Mouse (Mus musculus) WW6 (cell line): Measurements from ENCODE around the gene Aqp3.

Experiments used
- DNase-seq: peaks from one replicate; pipeline ENCODE4 v3.0.0-alpha.2; 2013; ENCODE audit warnings: low read depth, low spot score

The Aqp3 gene

DNA sequence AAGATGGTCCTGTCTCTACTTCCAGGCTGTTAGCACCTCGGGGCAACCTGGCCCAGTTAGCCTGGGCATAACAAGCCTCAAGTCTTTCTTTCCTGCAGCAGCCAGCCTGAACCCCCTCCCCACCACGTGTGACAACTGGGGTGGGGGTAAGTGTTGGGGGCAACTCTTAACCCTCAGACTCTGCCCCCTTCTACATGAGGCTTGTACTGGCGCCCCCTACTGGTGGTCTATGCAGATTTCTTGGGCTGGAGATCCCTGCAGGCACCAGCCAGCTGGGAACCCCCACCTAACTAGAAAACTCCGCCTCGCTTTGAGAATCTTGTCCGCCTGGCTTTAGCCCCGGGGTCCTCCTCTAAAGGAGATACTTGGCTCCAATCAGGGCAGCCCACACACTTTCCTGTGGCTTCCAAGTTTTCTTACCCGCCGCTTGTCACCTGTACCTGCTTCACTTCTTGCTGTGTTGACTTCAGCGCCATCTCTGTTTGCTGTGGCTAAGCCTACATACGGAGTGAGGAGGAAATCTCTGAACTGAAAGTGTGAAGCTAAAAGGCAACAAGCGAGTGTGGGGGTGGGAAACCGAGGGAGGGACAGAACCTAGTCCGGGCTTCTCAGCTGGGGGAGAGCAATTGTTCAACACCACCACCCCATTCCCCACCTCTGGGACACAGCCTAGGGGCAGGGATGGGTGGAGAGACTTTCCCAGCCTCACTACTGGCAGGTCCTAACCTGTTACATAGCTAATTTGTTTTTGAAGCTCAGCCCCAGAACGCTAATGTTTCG is 33.9 kb downstream of the Aqp3 start:
- no peak for DNase-seq

DNA sequence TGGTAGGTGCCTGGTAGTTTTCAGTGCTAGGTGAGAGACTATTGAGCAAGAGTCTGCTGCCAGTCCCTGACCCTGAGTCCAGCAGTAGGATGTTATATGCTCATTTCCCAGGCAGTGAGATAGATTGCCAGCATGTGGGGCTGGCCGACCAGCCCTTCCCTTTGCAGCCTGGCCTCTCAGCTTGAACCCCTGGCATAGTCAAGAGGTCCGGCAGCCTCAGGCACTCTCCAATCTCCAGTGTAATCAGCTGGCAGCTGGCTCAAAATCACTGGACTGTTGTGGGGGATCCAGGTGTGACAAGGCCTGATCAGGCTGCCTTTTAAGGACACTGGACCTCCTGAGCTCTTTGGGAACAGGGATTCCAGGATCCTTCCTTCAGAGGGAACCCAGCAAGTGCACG is 34.6 kb downstream of the Aqp3 start:
- DNase-seq: no peak

DNA sequence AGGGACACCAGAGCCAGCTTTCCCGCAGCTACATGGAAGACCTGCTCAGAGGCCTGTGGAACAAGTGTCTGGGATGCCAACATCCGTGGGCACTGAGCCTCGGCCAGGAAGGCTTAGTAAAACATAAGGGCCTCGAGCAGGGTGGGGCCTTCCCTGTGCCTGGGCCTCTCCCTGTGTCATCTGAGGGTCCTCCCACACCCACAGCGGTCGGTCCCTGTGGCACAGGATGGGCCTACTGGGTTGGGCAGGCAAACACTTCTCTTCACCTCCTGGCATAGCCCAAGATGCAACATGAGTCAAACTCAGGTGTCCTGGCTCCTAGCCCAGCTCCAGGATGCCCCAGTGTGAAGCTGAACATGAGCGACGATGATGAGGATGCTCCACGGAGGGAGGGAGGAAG is 40.6 kb downstream of the Aqp3 start:
- DNase-seq: no peak

DNA sequence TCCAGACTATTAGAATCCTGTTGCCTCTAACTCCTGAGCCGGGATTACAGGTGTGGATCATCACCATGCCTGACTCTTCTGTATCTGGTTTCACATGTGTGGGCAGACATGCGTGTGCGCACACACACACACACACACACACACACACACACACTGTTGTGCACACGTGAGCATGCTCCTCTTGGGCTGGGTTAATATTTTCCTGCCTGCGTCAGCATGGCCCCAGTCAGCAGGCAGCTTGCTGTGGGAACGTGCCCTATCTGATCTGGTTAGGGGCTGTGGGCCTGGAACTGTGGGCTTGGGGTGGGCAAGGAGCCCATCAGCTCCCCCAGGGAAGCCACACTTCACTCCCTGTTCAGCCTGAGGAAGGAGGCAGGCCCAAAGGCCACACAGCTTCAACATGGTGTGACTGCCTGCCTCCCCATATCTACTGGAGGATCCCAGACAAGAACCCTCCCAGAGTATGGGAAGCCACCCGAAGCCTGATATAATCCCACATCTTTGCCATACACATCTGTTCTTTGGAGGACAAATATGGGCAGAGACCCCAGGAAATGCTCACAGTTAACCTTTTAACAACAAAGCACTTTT is 41.1 kb downstream of the Aqp3 start:
- no peak for DNase-seq

DNA sequence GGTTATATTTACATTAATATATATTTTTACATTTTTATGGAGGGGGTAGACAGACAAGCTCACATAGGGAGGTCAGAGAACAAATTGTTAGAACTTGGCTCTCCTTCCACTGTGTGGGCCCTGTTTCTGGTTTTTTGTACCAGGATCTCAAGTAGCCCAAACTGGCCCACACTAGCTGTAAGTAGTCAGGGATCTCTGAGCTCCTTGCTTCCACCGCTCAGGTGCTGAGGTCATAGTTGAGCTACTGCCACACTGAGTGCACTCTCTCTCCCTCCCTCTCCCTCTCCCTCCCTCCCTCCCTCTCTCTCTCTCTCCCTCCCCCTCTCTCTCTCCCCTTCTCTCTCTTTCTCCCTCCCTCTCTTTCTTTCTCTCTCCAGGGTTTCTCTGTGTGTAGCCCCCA is 41.7 kb downstream of the Aqp3 start:
- DNase-seq: no peak

DNA sequence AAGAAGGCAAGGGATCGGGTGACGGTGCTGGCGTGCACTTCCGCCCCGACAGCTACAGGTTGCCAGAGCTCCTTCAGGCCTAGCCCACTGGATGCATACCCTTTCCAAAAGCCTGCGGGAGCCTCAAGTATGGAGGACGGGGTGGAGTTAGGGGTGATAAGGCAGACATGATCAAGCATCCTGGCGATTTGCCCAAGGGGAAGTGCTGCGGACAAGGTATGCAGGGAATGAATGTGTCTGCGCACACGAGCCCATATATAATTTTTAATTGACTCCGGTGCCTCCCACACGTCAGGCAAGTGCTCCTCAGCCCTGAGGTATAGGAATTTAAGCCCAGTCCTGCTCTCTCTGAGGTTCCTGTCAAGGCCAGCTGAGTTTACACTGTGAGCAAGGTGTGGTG is 42.9 kb downstream of the Aqp3 start:
- no peak for DNase-seq

DNA sequence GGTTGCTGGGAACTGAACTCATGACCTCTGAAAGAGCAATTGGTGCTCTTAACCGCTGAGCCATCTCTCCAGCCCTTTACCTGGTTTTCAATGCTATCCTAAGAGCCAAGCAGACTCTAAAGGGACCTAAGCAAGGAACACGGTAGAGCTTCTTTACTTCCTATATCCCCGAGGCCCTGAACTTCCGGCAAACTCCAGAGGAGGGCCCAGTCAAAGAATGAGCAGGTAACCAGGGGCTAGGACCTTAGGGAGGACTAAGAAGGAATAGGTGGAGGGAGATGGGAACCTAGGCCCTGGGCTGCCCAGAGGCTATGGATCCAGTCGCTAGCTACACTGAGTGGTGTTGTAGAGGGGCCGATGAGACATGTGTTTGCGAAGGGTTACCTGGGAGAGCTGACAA is 46.2 kb downstream of the Aqp3 start:
- DNase-seq: peak; percentile 52

DNA sequence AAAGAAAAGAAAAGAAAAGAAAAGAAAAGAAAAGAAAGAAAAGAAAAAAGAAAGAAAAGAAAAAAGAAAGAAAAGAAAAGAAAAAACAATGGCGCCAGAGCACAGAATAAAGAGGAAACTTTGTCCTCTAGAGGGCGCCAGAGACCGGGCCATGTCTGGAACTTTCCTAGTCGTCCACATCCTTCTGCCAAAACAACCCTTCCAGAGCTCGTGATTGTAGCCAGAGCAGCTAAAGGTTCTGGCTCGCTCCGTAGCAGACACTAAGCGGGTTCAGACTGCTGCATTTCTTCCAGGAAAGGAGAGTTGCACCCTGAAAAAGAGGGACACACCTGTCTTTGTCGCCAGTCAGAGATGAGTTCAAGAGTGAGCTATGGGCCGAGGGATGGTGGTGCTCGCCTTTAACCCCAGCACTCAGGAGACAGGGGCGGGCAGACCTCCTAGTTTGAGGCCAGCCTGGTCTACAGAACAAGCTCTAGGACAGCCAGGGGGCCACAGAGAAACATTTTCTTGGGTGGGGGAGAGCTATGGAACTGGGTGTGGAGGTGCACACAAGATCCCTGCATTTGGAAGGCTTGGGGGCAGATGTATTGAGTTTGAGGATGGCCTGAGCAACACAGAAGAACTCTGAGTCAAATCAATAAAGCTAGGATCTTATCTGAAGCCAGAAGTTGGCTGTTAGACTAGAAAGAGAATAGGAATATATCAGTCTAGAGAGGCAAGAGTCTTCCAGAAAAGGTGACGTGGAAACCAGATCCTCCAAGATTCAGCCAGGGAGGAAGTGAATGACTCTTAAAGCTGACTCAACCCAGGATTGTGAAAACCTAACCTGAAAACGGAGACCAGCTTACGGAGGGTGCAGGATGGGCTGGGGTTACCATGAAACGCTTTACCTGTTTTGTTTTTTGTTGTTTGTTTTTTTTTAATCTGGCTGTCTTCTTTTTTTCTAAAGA is 47.0 kb downstream of the Aqp3 start:
- DNase-seq: no peak

DNA sequence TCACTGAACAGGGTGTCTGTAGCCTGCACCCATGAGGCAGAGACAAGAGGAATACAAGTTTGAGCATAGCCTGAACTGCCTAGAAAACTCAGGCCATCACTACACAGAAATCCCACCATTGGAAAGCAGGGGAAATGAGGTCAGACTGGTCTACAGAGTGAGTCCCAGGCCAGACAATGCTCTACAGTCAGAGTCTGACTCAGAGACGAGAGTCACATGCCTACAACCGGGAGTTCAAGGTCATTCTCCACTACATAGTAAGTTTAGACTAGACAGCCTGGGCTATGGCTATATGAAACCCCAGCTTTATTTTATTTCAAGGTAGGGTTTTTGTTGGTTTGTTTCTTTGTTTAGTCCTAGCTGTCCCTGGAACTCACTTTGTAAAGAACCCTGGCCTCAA is 49.1 kb downstream of the Aqp3 start:
- DNase-seq: no peak

DNA sequence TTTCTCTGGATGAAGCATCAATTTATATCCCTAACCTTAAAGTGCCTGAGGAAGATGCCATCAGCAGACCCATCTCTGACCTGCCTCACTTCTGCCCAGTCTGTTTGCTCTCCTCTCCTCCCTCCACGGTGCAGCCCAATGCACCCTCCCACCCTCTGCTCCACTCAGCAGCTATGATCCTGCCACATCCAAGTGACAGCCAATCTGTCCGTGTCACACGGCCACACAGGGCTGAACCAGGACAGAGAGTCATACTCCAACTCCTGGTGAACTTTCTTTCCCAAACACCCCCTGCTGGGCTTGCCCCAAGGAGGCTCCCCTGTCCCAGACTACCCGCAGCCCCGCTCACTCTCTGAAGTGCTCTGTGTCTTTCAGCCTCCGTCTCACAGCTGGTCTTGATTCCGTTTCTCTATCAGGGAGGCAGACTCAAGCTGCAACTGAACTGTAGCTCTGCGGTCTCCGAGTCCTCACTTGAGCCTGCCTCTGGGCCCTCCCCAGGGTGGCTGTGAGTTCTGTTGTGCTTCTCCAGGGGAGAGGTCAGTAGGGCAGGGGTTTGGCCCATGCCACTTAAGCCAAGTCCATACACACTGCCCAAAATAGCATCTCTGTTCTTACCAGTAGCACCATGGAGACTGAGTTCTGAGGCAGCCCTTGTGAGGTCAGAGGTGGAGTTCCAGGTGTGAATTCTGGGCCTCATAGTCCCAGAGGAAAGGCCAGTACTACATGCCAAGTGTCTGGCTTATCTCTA is 50.3 kb downstream of the Aqp3 start, which contains the start of gene Aqp7:
Gene Aqp7, minus strand, starts transcription at position 616 of the 748 bp plus-strand sequence.
- no peak for DNase-seq

DNA sequence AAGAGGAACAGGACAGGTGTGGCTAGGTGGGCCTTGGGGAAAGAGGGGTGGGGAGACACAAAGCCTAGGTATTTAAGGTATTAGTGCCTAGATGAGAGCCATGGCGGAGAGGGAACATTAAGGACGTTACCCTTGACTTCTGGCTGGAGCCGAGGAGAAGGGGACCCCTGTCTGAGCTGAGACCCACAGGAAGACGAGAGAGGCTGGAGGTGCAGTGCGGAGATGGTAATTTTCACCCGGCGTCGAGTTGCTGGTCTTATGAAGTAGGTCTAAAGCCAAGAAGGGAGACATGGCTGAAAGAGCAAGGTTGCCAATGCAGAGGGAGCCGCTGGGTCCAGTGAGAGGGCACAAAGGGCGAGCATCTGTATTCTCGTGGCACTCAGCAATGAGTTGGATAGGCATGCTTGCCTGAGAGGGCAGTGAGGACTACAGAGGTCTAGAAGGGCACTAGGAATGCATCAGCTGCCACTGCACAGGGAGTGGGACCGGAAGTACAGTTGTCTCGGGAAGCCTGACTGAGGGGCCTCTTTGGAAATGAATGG is 51.7 kb downstream of the Aqp3 start:
- no peak for DNase-seq

DNA sequence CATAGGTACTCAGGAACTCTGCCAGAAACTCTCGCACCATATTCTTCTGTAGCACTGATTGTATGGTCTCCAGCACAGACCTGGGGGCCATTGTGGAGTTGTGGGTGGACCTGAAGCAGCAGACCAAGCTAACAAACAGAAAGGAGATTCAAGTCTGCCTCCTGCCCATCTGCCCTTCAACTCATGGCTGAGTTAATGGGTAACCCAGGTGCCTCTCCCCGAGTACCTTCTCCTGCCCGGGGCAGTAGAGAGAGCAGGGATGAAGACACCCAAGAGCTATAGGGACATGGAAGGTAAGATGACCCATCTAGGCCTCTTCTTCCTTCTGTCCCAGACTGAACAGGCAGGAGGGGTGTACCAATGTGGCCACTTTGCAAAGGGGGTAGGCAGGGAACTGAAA is 52.7 kb downstream of the Aqp3 start:
- DNase-seq: no peak

DNA sequence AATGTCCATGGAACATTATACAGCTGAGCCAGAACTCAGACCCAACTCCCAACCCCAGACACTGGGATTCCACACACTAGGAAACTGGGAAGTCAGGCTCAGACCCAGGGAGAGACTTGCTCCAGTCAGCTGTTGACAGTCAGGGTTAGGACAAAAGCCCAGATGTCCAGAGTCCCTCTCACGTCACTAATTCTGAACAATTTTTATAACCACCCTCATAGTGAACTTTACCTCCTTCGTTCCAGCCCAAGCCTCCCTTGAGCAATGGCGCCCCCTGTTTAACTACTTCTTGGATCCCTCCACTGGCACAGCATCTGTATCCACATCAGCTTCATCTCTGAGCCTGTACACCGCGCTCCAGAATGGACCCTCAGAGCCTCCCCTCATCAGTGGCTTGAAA is 54.0 kb downstream of the Aqp3 start:
- DNase-seq: no peak

DNA sequence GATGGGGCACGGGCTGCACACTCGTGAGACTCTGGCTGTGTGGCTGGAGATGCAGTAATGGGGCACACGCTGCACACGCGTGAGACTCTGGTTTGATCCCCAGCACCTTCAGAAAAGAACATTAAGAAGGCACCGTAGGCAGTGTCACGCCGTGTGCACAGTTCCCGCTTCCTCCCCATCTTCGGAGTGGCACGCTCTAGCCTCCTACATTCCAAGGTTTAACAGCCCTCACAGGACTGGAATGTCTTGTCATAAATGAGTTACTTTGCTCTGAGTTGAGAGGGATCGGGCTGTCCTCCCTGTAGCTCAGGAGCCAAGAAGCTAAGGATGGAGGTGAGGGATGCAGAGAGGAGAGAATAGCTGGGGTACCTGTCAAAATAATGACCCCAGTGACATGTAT is 55.1 kb downstream of the Aqp3 start:
- no peak for DNase-seq
